Mouse (Mus musculus) CH12.LX (cell line): ENCODE data around the gene Phykpl. TPM values are rescaled to one million over a fixed set of nuclear protein-coding genes. Genes with fewer than 3 reads are reported as not detected.

Experiments used
- DNase-seq: peaks from one replicate; pipeline ENCODE4 v3.0.0-alpha.2; 2013; ENCODE audit errors: extremely low read depth
- H3K27ac ChIP-seq: 2 replicates; pipeline ENCODE4 v1.5.1; 2012; ENCODE audit warnings: low read depth, mild to moderate bottlenecking, control low read depth, moderate library complexity; ENCODE audit not compliant: insufficient read depth
- H3K27me3 ChIP-seq: replicated peaks from 2 replicates; pipeline ENCODE3; 2012; ENCODE audit warnings: inconsistent platforms
- H3K36me3 ChIP-seq, 2 experiments: replicated peaks in 1 of 2; 2 replicates each; pipeline versions ENCODE3 to v1.6.1; 2012; ENCODE audit warnings: inconsistent platforms in 1 of 2, low read length in 1 of 2, mild to moderate bottlenecking in 1 of 2, mixed read lengths in 1 of 2, moderate library complexity in 1 of 2; ENCODE audit not compliant: control insufficient read depth in 1 of 2, insufficient read depth in 1 of 2
- H3K4me1 ChIP-seq, 2 experiments: 2 replicates each; pipeline ENCODE4 v1.6.1; 2012; ENCODE audit warnings: inconsistent platforms in 1 of 2, moderate library complexity in 1 of 2; ENCODE audit not compliant: insufficient read depth in 2 of 2, control insufficient read depth in 1 of 2
- H3K4me2 ChIP-seq: 2 replicates; pipeline ENCODE4 v1.6.1; 2012; ENCODE audit warnings: low read depth, mild to moderate bottlenecking, control low read depth; ENCODE audit not compliant: poor library complexity, insufficient read depth, severe bottlenecking
- H3K4me3 ChIP-seq, 3 experiments: fragments of 150-350 bp in 1 of 3; sonication (generic) in 1 of 3; replicated peaks in 1 of 3; 2 replicates each; pipeline versions ENCODE3 to v1.5.1; 2011 to 2012; ENCODE audit warnings: low read depth in 2 of 3, low read length in 2 of 3, mild to moderate bottlenecking in 2 of 3, moderate library complexity in 2 of 3, control low read depth in 1 of 3, improper control_type of control experiment in 1 of 3, inconsistent platforms in 1 of 3, mixed read lengths in 1 of 3; ENCODE audit not compliant: poor library complexity in 1 of 3
- H3K79me2 ChIP-seq: replicated peaks from 2 replicates; pipeline ENCODE4 v1.6.1; 2012; ENCODE audit warnings: mild to moderate bottlenecking, moderate library complexity; ENCODE audit not compliant: control insufficient read depth, poor library complexity, insufficient read depth, severe bottlenecking; ENCODE audit errors: extremely low read depth
- H3K9ac ChIP-seq: 2 replicates; pipeline ENCODE4 v1.6.1; 2012; ENCODE audit warnings: low read depth, mild to moderate bottlenecking, control low read depth, moderate library complexity; ENCODE audit not compliant: insufficient read depth
- H3K9me3 ChIP-seq: replicated peaks from 2 replicates; pipeline ENCODE3; 2012; ENCODE audit warnings: low read length, inconsistent platforms, mixed read lengths
- BHLHE40 ChIP-seq: IDR thresholded peaks from 2 replicates; pipeline ENCODE4 v1.6.1; 2011; ENCODE audit warnings: mild to moderate bottlenecking, low read depth, low read length, improper control_type of control experiment
- CHD1 ChIP-seq: IDR thresholded peaks from 2 replicates; pipeline ENCODE4 v1.6.1; 2012; ENCODE audit warnings: low read depth, low read length, improper control_type of control experiment, inconsistent platforms
- CHD2 ChIP-seq: IDR thresholded peaks from 2 replicates; pipeline ENCODE4 v1.6.1; 2011; ENCODE audit warnings: low read length, improper control_type of control experiment
- ETS1 ChIP-seq: conservative IDR thresholded peaks from 2 replicates; pipeline ENCODE4 v1.6.1; 2012; ENCODE audit warnings: low read depth, mild to moderate bottlenecking, inconsistent platforms, low read length, improper control_type of control experiment, moderate library complexity
- HCFC1 ChIP-seq: IDR thresholded peaks from 2 replicates; pipeline ENCODE4 v1.6.1; 2012; ENCODE audit warnings: low read depth, mild to moderate bottlenecking, inconsistent platforms, low read length, improper control_type of control experiment
- KAT2A ChIP-seq: IDR thresholded peaks from 2 replicates; pipeline ENCODE4 v1.6.1; 2012; ENCODE audit warnings: low read length, improper control_type of control experiment, inconsistent platforms; ENCODE audit not compliant: insufficient replicate concordance
- MXI1 ChIP-seq: IDR thresholded peaks from 2 replicates; pipeline ENCODE4 v1.6.1; 2011; ENCODE audit warnings: mild to moderate bottlenecking, low read depth, low read length, improper control_type of control experiment
- MYC ChIP-seq: IDR thresholded peaks from 2 replicates; pipeline ENCODE4 v1.6.1; 2011; ENCODE audit warnings: low read depth, mild to moderate bottlenecking, improper control_type of control experiment, low read length
- POLR2A ChIP-seq: IDR thresholded peaks from 2 replicates; pipeline ENCODE4 v1.6.1; 2011; ENCODE audit warnings: low read depth, mild to moderate bottlenecking, improper control_type of control experiment, low read length
- RAD21 ChIP-seq: IDR thresholded peaks from 2 replicates; pipeline ENCODE4 v1.6.1; 2011; ENCODE audit warnings: low read depth, mild to moderate bottlenecking, low read length, improper control_type of control experiment, moderate library complexity
- RCOR1 ChIP-seq: conservative IDR thresholded peaks from 2 replicates; pipeline ENCODE4 v1.6.1; 2012; ENCODE audit warnings: low read depth, mild to moderate bottlenecking, inconsistent platforms, low read length, improper control_type of control experiment
- TBP ChIP-seq: conservative IDR thresholded peaks from 2 replicates; pipeline ENCODE4 v1.6.1; 2011; ENCODE audit warnings: low read depth, low read length, improper control_type of control experiment
- ZMIZ1 ChIP-seq: IDR thresholded peaks from 2 replicates; pipeline ENCODE4 v1.6.1; 2012; ENCODE audit warnings: low read depth, mild to moderate bottlenecking, inconsistent platforms, low read length, improper control_type of control experiment
- ZNF384 ChIP-seq: IDR thresholded peaks from 2 replicates; pipeline ENCODE4 v1.6.1; 2012; ENCODE audit warnings: low read depth, low read length, improper control_type of control experiment, inconsistent platforms
- dilution Hi-C: fragments of 300-500 bp; cut with MboI; formaldehyde crosslinking; loops from 2 replicates; pipeline ENCODE4 v1.14.3; 2020; ENCODE audit warnings: low sequenced_read_pairs; ENCODE audit not compliant: extremely low pct_unique_long_range_greater_than_20kb, extremely low pct_ligation_motif_present
- in situ Hi-C: fragments of 300-500 bp; cut with MboI; formaldehyde crosslinking; loops from 3 replicates; pipeline ENCODE4 v1.14.3; 2019; ENCODE audit warnings: low sequenced_read_pairs, low pct_ligation_motif_present, low pct_unique_long_range_greater_than_20kb, mixed read lengths
- polyA plus RNA-seq: library from polyadenylated mRNA; unstranded; fragments of >175 nt; gene quantifications from 2 replicates; pipeline ENCODE4 v1.2.1, GENCODE M21; 2012; ENCODE audit warnings: low read depth; ENCODE audit not compliant: insufficient read length
- total RNA-seq, 2 experiments: library from RNA; depleted of rRNA; stranded (reverse); fragments of 300-350 nt in 1 of 2; fragments of >200 nt in 1 of 2; gene quantifications; 2 replicates each; pipeline ENCODE4 v1.2.3; 2012 to 2014

The Phykpl gene
- total and polyA plus RNA-seq, 3 experiments = 25.2 to 44.0 (median 30.9) TPM

DNA sequence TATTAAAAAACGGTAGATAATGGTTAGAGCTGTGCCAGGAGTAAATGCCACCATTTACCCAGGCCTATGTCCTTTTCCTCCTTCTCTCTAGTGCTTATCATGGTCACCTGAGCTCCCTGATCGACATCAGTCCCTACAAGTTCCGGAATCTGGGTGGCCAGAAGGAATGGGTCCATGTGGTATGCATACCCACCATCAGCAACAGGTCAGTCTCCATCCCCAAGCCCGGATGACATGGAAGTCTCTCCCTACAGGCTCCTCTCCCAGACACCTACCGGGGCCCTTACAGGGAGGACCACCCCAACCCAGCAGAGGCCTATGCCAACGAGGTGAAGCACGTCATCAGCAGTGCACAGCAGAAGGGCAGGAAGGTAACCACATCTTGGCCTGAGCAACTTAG, 7.4 kb downstream of the Phykpl start:
- Histone ChIP-seq H3K4me3 (no peak overlapping the region), H3K79me2 (no peaks in the 10 kb centered on the region), H3K4me1 (peaks cover 0 to 12% of the 10 kb centered on the region in 2 experiments; a peak in 2 of 4 replicates), H3K27ac (no peak overlapping the region), H3K9ac (no peak overlapping the region), H3K4me2 (no peak overlapping the region), H3K27me3 (no peaks in the 10 kb centered on the region), H3K36me3 (peaks cover 77 to 94% of the 10 kb centered on the region in 2 experiments), H3K9me3 (no peaks in the 10 kb centered on the region)
- no peak for DNase-seq
- in situ Hi-C loops = no loop called here
- dilution Hi-C loops = no loop called here
- TF ChIP-seq ZNF384 = no peak
- TF ChIP-seq, all 38 proteins: peak for 0

DNA sequence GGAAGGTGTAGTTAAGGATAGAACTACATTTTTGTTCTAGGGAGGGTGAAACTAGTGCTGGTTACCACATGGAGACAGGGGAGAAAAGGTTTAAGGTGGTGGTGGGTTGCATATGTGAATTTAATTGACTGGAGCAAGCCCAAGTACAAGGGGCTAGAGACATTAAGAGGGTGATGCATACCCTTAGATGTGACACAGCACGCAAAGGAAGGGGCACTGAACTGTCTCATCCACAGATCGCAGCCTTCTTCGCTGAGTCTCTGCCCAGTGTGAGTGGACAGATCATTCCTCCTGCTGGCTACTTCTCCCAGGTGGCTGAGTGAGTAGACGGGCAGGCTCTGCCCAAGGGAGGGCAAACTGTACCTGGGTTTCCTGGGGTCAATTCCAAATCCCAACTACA, 8.8 kb downstream of the Phykpl start:
- H3K4me2 ChIP-seq = no peak overlapping the region
- peaks cover 0 to 14% of the 10 kb centered on the region in 2 experiments; a peak in 1 of 4 replicates for H3K4me1 ChIP-seq
- peak; percentile 6; the same call in 1 of the 2 replicates for TF ChIP-seq ZMIZ1
- no peak for TF ChIP-seq BHLHE40
- no peak for TF ChIP-seq MXI1
- TF ChIP-seq RAD21 = no peak
- TF ChIP-seq POLR2A = no peak
- H3K9me3 ChIP-seq = no peaks in the 10 kb centered on the region
- in situ Hi-C loops (no loop called here), dilution Hi-C loops (no loop called here)
- peaks cover 77 to 94% of the 10 kb centered on the region in 2 experiments for H3K36me3 ChIP-seq
- no peak overlapping the region for H3K9ac ChIP-seq
- no peak overlapping the region for H3K27ac ChIP-seq
- DNase-seq = no peak
- H3K79me2 ChIP-seq = no peaks in the 10 kb centered on the region
- no peak overlapping the region for H3K4me3 ChIP-seq
- no peaks in the 10 kb centered on the region for H3K27me3 ChIP-seq

DNA sequence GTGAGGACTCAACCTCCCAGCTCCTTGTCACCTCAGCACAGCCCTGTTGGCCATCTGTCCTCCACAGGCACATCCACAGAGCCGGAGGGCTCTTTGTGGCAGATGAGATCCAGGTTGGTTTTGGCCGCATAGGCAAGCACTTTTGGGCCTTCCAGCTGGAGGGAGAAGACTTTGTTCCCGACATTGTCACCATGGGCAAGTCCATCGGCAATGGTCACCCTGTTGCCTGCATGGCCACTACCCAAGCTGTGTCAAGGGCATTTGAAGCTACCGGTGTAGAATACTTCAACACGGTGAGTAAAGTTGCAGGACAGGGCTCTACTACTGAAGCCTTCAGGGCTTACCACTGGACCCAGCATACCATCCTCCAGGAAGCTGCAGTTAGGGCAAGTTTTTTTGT, 9.3 kb downstream of the Phykpl start:
- Histone ChIP-seq H3K27ac (0 out of 2 replicates have a peak overlapping the region, but pooled peaks have one; percentile 6), H3K4me3 (no peak overlapping the region), H3K36me3 (peaks cover 81 to 96% of the 10 kb centered on the region in 2 experiments), H3K9ac (no peak overlapping the region), H3K4me2 (no peak overlapping the region), H3K4me1 (peaks cover 0 to 17% of the 10 kb centered on the region in 2 experiments; a peak in 1 of 4 replicates)
- dilution Hi-C loops = no loop called here
- TF ChIP-seq ZNF384 (no peak), TBP (no peak), HCFC1 (no peak), CHD1 (no peak), RCOR1 (no peak), KAT2A (no peak), MYC (no peak), ETS1 (no peak), CHD2 (0 out of 2 replicates have a peak, but pooled peaks have one; percentile 21)
- TF ChIP-seq, all 38 proteins: peak for 1
- H3K79me2 ChIP-seq = no peaks in the 10 kb centered on the region
- no peaks in the 10 kb centered on the region for H3K27me3 ChIP-seq
- in situ Hi-C loops = no loop called here
- no peaks in the 10 kb centered on the region for H3K9me3 ChIP-seq
- no peak for DNase-seq
